Mouse (Mus musculus): ENCODE data around the gene Col4a3. TPM values are rescaled to one million over a fixed set of nuclear protein-coding genes. Genes with fewer than 3 reads are reported as not detected.

The Col4a3 gene
- polyA plus RNA-seq, 1 experiment from 2014 or later: 0.24 TPM

DNA sequence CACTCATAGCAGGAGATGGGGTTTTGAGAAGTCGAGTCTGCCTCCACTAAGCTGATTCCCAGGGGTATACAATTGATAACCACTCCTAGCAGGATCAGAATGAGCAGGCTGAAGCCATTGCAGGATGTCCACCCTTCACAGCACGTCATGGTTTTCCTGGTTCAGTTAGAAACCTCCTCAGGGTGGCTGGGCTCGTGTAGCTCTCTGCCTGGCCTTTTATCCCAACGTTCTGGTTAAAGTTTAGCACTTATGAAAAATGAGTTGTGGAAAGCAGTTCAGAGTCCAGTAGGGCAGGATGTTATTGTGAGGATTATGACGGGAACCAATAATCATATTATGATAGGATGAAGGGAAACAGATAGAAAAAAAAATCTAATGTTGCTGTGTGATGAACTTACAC, 181.5 kb downstream of the Col4a3 start, which contains the start of gene Tm4sf20:
Gene Tm4sf20, minus strand, starts transcription at position 193 of the 400 bp plus-strand sequence.
- Histone ChIP-seq H3K9ac (replicated peaks; ENCODE audit: low read depth, low read length) (no peak within 1 kb of the TSS), H3K4me1 (replicated peaks; ENCODE audit: control insufficient read depth, insufficient read depth, low read length) (no peaks in the 10 kb centered on the region), H3K4me2 (ENCODE audit: low read length) (no peak within 1 kb of the TSS), H3K4me3 (replicated peaks; ENCODE audit: low read length) (no peak within 1 kb of the TSS), H3K9me3 (ENCODE audit: control insufficient read depth, low read length) (no peaks in the 10 kb centered on the region), H3K27me3 (replicated peaks; ENCODE audit: control insufficient read depth, insufficient read depth, low read length) (no peaks in the 10 kb centered on the region), H3K27ac (ENCODE audit: low read length) (no peak within 1 kb of the TSS), H3K36me3 (ENCODE audit: control insufficient read depth, insufficient read depth) (no peaks in the 10 kb centered on the region)
- ATAC-seq: no peak
- 79% methylated on average over 5 of the region's 5 CpGs for WGBS

GRCm38 (mm10) chr1:82771022-82771586, 184.4 kb downstream of the Col4a3 start, which contains the start of gene Gm47791:
Gene Gm47791 (minus strand): TSS chr1:82771243.
- WGBS: 83% methylated on average over 10 of the region's 15 CpGs

More at GRCm38 (mm10) chr1:82771022-82771586, 184.4 kb downstream of the Col4a3 start, which contains the start of gene Gm47791:
- no peaks in the 10 kb centered on the region for H3K9me3 ChIP-seq (ENCODE audit: control insufficient read depth, low read length)
- no peak within 1 kb of the TSS for H3K4me2 ChIP-seq (ENCODE audit: low read length)
- no peaks in the 10 kb centered on the region for H3K27me3 ChIP-seq (replicated peaks; ENCODE audit: control insufficient read depth, insufficient read depth, low read length)
- H3K36me3 ChIP-seq (ENCODE audit: control insufficient read depth, insufficient read depth): no peaks in the 10 kb centered on the region
- no peak within 1 kb of the TSS for H3K27ac ChIP-seq (ENCODE audit: low read length)
- H3K9ac ChIP-seq (replicated peaks; ENCODE audit: low read depth, low read length): no peak within 1 kb of the TSS
- no peak for ATAC-seq
- H3K4me1 ChIP-seq (replicated peaks; ENCODE audit: control insufficient read depth, insufficient read depth, low read length): no peaks in the 10 kb centered on the region
- no peak within 1 kb of the TSS for H3K4me3 ChIP-seq (replicated peaks; ENCODE audit: low read length)

Other genes with a start within 250 kb of the Col4a3 start
- gene Col4a4, start 72 bp upstream of the Col4a3 start, polyA plus RNA-seq (2015; fragmentation: Nextera tagmentation; extraction: Ambion mirVana): 0.25 and 0.29 TPM in 2 replicates
- 410 and 433 TPM in 2 replicates for gene Mff, start 138.0 kb downstream of the Col4a3 start, polyA plus RNA-seq (2015; fragmentation: Nextera tagmentation; extraction: Ambion mirVana)
- gene Tm4sf20, start 181.5 kb downstream of the Col4a3 start, polyA plus RNA-seq (2015; fragmentation: Nextera tagmentation; extraction: Ambion mirVana): not detected in 2 replicates
- gene Gm47791, start 184.3 kb downstream of the Col4a3 start, polyA plus RNA-seq (2015; fragmentation: Nextera tagmentation; extraction: Ambion mirVana): not detected in 2 replicates

Data from forebrain, embryonic 16.5 days (tissue).